Mouse (Mus musculus): ENCODE measurements around the gene Gpsm1.

DNA sequence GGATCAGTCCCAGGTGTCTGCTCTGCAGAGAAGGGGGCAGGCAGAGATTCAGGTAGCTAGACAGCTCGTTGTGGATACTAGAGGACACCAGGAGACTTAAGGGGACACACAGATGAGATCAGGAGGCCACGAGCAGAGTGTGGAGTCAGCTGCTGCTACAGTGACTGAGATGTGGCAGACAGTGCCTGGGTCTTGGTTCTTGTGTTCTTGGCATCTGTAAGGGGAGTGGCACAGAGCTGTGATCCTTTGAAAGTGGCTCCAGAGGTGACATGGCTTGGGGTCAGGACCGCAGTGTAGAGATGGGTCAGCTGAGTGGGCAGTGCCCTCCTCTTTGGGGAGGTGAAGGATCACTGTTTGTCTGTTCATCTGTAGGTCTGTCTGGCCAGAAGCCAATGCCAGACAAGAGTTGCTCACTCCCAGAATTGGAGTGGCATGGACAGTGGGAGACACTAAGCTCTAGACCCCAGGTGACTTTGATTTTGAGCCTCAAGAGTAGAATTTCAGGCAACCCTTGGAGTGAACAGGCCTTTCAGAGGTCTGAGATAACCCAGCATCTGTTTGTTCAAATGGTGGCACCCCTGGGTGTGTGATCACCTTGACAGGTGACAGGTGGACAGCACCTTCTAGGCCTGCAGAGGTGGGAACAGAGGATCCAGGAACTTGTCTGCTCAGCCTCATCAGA lies 2.8 kb downstream of the Gpsm1 start:
- TF ChIP-seq CTCF (IDR thresholded peaks at IDR 0.05; ENCODE audit: extremely low read depth, insufficient read depth, low read length) (no peak), POLR2A (IDR thresholded peaks at IDR 0.05; ENCODE audit: extremely low read depth, insufficient read depth, low read length) (no peak)

Measured in cortical plate, adult 2 months (tissue).